Mouse (Mus musculus) embryonic fibroblast, embryonic 13.5 days (primary cell): Measurements from ENCODE around the gene Zfp865.

Experiments
- CTCF ChIP-seq: IDR thresholded peaks from 2 replicates; pipeline ENCODE4 v1.5.1; 2011; ENCODE audit warnings: mild to moderate bottlenecking, control low read depth, low read length, moderate library complexity, borderline replicate concordance; ENCODE audit not compliant: insufficient read depth
- POLR2A ChIP-seq: IDR thresholded peaks from 2 replicates; pipeline ENCODE4 v1.6.1; 2011; ENCODE audit warnings: low read depth, mild to moderate bottlenecking, control low read depth, low read length, moderate library complexity

DNA sequence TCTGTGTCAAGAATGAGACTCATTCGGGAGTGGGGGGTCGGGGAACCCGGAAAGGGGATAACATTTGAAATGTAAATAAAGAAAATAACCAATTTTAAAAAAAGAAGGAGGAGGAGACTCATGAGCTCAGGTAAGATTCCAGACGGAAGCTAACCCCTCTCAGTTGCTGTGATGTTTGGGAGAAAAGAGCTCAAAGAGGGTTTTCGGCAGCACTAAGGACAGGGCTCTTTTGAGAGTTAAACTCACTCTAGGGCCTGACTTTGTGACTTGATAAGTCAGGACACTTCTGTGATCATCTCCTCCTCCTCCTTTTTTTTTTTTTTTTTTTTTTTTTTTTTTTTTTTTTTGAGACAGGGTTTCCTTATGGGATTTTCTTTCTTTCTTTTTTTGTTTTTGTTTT, 18.8 kb downstream of the Zfp865 start:
- TF ChIP-seq CTCF = no peak
- TF ChIP-seq POLR2A = no peak
